Mouse (Mus musculus): ENCODE measurements at regions not wholly inside any gene's neighbourhood (a gene's known extent, or its start where the extent isn't known, plus 50 kb on each side); places are given as distances from the start of the nearest gene placed in this dataset.

- no peak for TF ChIP-seq GATA1 (IDR thresholded peaks at IDR 0.05; ENCODE audit: low read length)
These were observed 405.0 kb downstream of the Gm21750 start for GRCm38 (mm10) chr14:74066051-74066450.

- TF ChIP-seq GATA1 (IDR thresholded peaks at IDR 0.05; ENCODE audit: low read length) = no peak
These were observed 432.0 kb downstream of the Gm21750 start for GRCm38 (mm10) chr14:74093016-74093415.

- TF ChIP-seq GATA1 (IDR thresholded peaks at IDR 0.05; ENCODE audit: low read length) = no peak
These were observed 438.7 kb downstream of the Gm21750 start for GRCm38 (mm10) chr14:74099696-74100095.

- no peak for TF ChIP-seq GATA1 (IDR thresholded peaks at IDR 0.05; ENCODE audit: low read length)
These were observed 451.6 kb downstream of the Gm21750 start for GRCm38 (mm10) chr14:74112603-74113002.

DNA sequence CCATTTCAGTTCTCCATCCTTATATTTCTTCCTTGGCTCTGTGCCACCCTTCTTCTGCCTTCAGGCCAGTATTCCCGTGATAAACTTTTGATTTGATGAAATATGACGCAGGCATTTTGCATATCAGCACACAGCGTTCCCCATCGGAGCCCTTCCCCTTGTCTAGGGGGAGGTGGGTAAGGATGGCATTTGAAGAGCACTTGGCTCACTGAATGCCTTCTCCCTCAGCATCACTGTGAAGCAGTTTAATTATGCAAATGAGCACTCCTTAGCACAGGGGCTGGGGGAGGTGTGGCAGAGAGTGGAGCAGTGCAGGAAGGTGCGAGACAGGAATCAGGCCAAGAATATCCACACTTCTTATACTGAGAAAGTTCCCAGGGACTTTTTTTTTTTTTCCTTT, 452.1 kb downstream of the Gm21750 start:
- TF ChIP-seq GATA1 (IDR thresholded peaks at IDR 0.05; ENCODE audit: low read length) = no peak

- no peak for TF ChIP-seq GATA1 (IDR thresholded peaks at IDR 0.05; ENCODE audit: low read length)
These were observed 452.5 kb downstream of the Gm21750 start for GRCm38 (mm10) chr14:74113556-74113955.

GRCm38 (mm10) chr14:74117686-74118085, 456.7 kb downstream of the Gm21750 start:
- TF ChIP-seq GATA1 (IDR thresholded peaks at IDR 0.05; ENCODE audit: low read length) = no peak

- TF ChIP-seq GATA1 (IDR thresholded peaks at IDR 0.05; ENCODE audit: low read length) = no peak
These were observed 484.2 kb downstream of the Gm21750 start for GRCm38 (mm10) chr14:74145202-74145700.

DNA sequence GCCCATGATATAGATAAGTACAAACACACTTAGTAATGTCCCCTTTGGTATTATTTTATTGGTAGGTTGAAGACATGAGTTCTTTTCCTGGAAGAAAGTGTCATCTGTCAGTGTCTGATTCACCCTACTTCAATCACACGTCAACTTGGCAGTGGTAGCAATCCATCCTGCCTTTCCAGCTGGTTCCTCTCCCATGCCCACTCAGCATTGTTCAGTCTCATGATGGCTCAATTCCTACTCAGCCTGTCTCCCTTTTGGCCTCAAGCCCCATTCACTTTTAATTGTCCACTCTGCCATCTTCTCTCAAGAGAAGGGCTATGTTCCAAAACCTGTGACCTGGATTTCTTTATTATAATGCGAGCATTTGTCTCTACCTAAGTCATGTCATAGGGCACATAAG, 474.4 kb upstream of the Htr2a start:
- no peak for TF ChIP-seq GATA1 (IDR thresholded peaks at IDR 0.05; ENCODE audit: low read length)

GRCm38 (mm10) chr14:74169131-74169875, 471.3 kb upstream of the Htr2a start:
- TF ChIP-seq GATA1 (IDR thresholded peaks at IDR 0.05; ENCODE audit: low read length) = no peak

DNA sequence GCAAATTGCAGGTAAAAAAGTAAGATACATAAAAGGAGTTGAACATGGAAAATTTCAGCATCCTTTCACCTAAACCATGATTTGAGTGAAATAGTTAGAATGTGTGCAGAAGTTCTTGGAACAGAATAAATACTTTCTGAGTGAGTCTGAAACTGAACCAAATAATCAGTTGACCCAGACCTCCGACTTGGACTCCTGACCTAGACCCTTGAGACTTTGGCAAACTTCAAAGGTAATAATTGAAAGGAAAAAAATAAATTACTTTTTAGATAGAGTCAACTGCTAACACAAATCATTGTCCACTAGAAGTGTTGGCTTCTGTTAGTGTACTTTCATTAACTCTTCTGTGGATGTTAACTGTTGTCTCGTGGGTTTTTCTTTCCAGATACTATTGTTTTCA, 460.6 kb upstream of the Htr2a start:
- no peak for TF ChIP-seq GATA1 (IDR thresholded peaks at IDR 0.05; ENCODE audit: low read length)

DNA sequence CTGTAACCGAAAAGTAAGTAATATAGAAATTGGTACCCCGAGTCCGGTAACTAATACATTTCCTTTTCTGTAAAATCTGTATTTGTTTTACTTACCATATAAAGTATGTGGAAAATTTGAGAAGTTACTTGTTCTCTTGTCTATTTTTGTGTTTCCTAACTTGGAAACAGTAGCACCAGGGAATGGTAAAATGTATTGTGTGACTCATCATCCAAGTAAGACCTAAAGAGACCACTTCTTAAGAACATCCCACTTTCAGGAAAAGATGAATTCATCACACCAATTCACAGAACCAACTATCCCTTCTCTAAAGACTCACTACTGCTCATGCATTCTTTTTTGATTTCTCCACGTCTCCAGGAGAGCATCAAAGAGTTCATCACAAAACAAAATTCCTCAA, 457.6 kb upstream of the Htr2a start:
- TF ChIP-seq GATA1 (IDR thresholded peaks at IDR 0.05; ENCODE audit: low read length) = no peak

GRCm38 (mm10) chr14:74201710-74202109, 438.9 kb upstream of the Htr2a start:
- TF ChIP-seq GATA1 (IDR thresholded peaks at IDR 0.05; ENCODE audit: low read length) = no peak

DNA sequence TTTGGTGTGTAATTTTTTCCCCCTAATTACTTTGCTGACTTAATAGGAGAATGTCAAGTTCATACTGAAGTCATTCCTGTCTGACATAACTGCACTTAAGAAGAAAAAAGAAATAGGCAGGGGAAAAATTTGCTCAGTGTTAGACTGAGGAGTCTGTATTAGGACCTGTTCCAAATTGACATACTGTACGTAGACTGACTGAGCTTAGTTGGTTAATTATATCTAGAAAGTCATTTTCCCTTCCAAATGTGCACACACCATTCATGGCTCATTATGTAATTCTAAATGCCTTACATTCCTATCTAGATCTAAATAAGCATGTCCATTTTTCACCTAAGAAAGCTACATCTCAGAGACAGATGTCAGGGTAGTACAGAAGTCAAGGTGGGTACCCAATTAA, 435.6 kb upstream of the Htr2a start:
- no peak for TF ChIP-seq GATA1 (IDR thresholded peaks at IDR 0.05; ENCODE audit: low read length)

DNA sequence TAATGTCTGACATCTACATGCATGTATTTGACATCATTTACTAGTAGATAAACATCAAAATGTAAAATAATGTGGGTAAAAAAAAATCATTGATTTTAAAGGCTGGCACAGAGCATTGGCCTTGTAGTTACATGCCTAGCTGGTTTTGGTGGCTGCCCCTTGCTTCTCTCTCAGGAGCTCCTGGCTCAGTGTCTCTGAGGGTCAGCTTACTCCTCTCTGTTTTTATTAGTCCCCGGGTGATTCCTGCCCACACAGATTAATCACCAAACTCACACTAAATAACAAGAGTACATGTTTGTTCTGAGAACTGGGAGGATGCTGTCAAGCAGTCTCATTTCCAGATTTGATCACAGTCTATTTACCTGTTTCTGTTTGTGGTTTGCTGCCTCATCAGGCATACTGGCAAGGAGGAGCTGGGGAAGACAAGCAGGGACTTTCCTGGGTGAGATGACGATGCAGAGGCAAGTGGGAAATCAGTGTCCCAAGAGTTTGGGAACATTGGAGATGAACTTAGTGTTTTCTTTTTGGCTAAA, 422.7 kb upstream of the Htr2a start:
- no peak for TF ChIP-seq GATA1 (IDR thresholded peaks at IDR 0.05; ENCODE audit: low read length)

- TF ChIP-seq GATA1 (IDR thresholded peaks at IDR 0.05; ENCODE audit: low read length) = no peak
These were observed 420.9 kb upstream of the Htr2a start for GRCm38 (mm10) chr14:74219761-74220160.

GRCm38 (mm10) chr14:74222093-74222492, 418.5 kb upstream of the Htr2a start:
- no peak for TF ChIP-seq GATA1 (IDR thresholded peaks at IDR 0.05; ENCODE audit: low read length)

All from G1E-ER4 (cell line).